Mouse (Mus musculus) induced T-regulatory cell, adult 2 months (primary cell): ENCODE data around the gene Wdfy3.

Source experiments
- DNase-seq: peaks from one replicate; pipeline ENCODE4 v3.0.0-alpha.2; 2012; ENCODE audit warnings: low read depth

Wdfy3 gene

GRCm38 (mm10) chr5:102054511-102055093 is 15.1 kb downstream of the Wdfy3 start:
- no peak for DNase-seq

- DNase-seq, result no peak
Measured at GRCm38 (mm10) chr5:102052906-102053305, 16.8 kb downstream of the Wdfy3 start.

GRCm38 (mm10) chr5:102052465-102052864 is 17.3 kb downstream of the Wdfy3 start:
- no peak for DNase-seq

- DNase-seq, result no peak
Measured at GRCm38 (mm10) chr5:102050677-102051076, 19.0 kb downstream of the Wdfy3 start.

GRCm38 (mm10) chr5:102048416-102048815 is 21.3 kb downstream of the Wdfy3 start:
- DNase-seq, result no peak

GRCm38 (mm10) chr5:102046617-102047116 is 23.1 kb downstream of the Wdfy3 start:
- DNase-seq, result no peak

GRCm38 (mm10) chr5:102045636-102046616 is 23.8 kb downstream of the Wdfy3 start:
- DNase-seq, result no peak

- no peak for DNase-seq
Measured at GRCm38 (mm10) chr5:102045177-102045576, 24.5 kb downstream of the Wdfy3 start.

- DNase-seq, result no peak
Measured at GRCm38 (mm10) chr5:102033281-102033680, 36.4 kb downstream of the Wdfy3 start.

- no peak for DNase-seq
Measured at GRCm38 (mm10) chr5:102032594-102033240, 37.0 kb downstream of the Wdfy3 start.

GRCm38 (mm10) chr5:102032191-102032590 is 37.5 kb downstream of the Wdfy3 start:
- DNase-seq, result no peak

GRCm38 (mm10) chr5:102023376-102023775 is 46.3 kb downstream of the Wdfy3 start:
- DNase-seq, result no peak

GRCm38 (mm10) chr5:102022018-102022898 is 47.5 kb downstream of the Wdfy3 start:
- no peak for DNase-seq

- DNase-seq, result no peak
Measured at GRCm38 (mm10) chr5:102014235-102014634, 55.5 kb downstream of the Wdfy3 start.

GRCm38 (mm10) chr5:102013781-102014180 is 55.9 kb downstream of the Wdfy3 start:
- DNase-seq, result no peak

GRCm38 (mm10) chr5:102010961-102011360 is 58.8 kb downstream of the Wdfy3 start:
- no peak for DNase-seq

- DNase-seq, result no peak
Measured at GRCm38 (mm10) chr5:102009606-102010005, 60.1 kb downstream of the Wdfy3 start.

GRCm38 (mm10) chr5:102008712-102009111 is 61.0 kb downstream of the Wdfy3 start:
- no peak for DNase-seq

GRCm38 (mm10) chr5:102006218-102006941 is 63.3 kb downstream of the Wdfy3 start:
- no peak for DNase-seq

GRCm38 (mm10) chr5:102003371-102003770 is 66.3 kb downstream of the Wdfy3 start:
- no peak for DNase-seq

- DNase-seq, result no peak
Measured at GRCm38 (mm10) chr5:102001026-102001425, 68.7 kb downstream of the Wdfy3 start.
